Mouse (Mus musculus): Measurements from ENCODE around the gene Kat2a.

GRCm38 (mm10) chr11:100757566-100757965, 45.3 kb upstream of the Kat2a start:
- TF ChIP-seq GATA1 (IDR thresholded peaks at IDR 0.05; ENCODE audit: borderline replicate concordance, low read length) (no peak), FLI1 (IDR thresholded peaks at IDR 0.05; ENCODE audit: low read length) (no peak)
